Mouse (Mus musculus) forebrain, embryonic 11.5 days (tissue): Measurements from ENCODE around the gene Chmp5. TPM values are rescaled to one million over a fixed set of nuclear protein-coding genes. Genes with fewer than 3 reads are reported as not detected.

Experiments
- ATAC-seq: fragments of 200-750 bp; cut with Nextera tagmentation; replicated peaks from 2 replicates; pipeline ENCODE4 v1.8.0; 2017; ENCODE audit warnings: moderate TSS enrichment; ENCODE audit not compliant: low FRiP score
- DNase-seq: peaks from one replicate; pipeline ENCODE4 v3.0.0-alpha.2; 2017; ENCODE audit warnings: low spot score
- H3K27ac ChIP-seq: fragments of 300-500 bp; sonication (generic); 2 replicates; pipeline ENCODE4 v1.5.1; 2014; ENCODE audit warnings: low read depth, low read length
- H3K27me3 ChIP-seq: fragments of 300-500 bp; sonication (generic); 2 replicates; pipeline ENCODE4 v1.6.1; 2014; ENCODE audit warnings: mild to moderate bottlenecking, low read length, mixed read lengths; ENCODE audit not compliant: control insufficient read depth, insufficient read depth
- H3K36me3 ChIP-seq: fragments of 300-500 bp; sonication (generic); 2 replicates; pipeline ENCODE4 v1.6.1; 2014; ENCODE audit warnings: mild to moderate bottlenecking, low read length, moderate library complexity, mixed read lengths; ENCODE audit not compliant: control insufficient read depth, insufficient read depth
- H3K4me1 ChIP-seq: fragments of 300-500 bp; sonication (generic); replicated peaks from 2 replicates; pipeline ENCODE4 v1.6.1; 2014; ENCODE audit warnings: low read length, mixed read lengths; ENCODE audit not compliant: control insufficient read depth, insufficient read depth
- H3K4me2 ChIP-seq: fragments of 300-500 bp; sonication (generic); 2 replicates; pipeline ENCODE4 v1.6.1; 2014; ENCODE audit warnings: low read depth, mild to moderate bottlenecking, low read length, moderate library complexity, mixed read lengths; ENCODE audit not compliant: severe bottlenecking
- H3K4me3 ChIP-seq: fragments of 300-500 bp; sonication (generic); 2 replicates; pipeline ENCODE4 v1.5.1; 2014; ENCODE audit warnings: low read depth, low read length
- H3K9ac ChIP-seq: fragments of 300-500 bp; sonication (generic); 2 replicates; pipeline ENCODE4 v1.6.1; 2014; ENCODE audit warnings: low read length
- H3K9me3 ChIP-seq: fragments of 300-500 bp; sonication (generic); 2 replicates; pipeline ENCODE4 v1.6.1; 2016; ENCODE audit warnings: low read length, mixed read lengths; ENCODE audit not compliant: control insufficient read depth
- WGBS: fragments of 180-500 bp; shearing (Covaris S2); extraction: QIAGEN DNeasy Blood & Tissue Kit; methylation state at CpG from one replicate; pipeline ENCODE4 v1.1.7; 2014; 5-methylcytosine and 5-hydroxymethylcytosine counted together
- microRNA-seq: library from miRNA; unstranded; fragments of <30 nt; microRNA quantifications from one replicate; pipeline ENCODE4, GENCODE M21; 2016; ENCODE audit not compliant: insufficient number of aligned reads
- polyA plus RNA-seq: library from polyadenylated mRNA; unstranded; fragments of >200 nt; fragmentation: Nextera tagmentation; extraction: Ambion mirVana; gene quantifications from 2 replicates; pipeline ENCODE4 v1.2.1, GENCODE M21; 2014

The Chmp5 gene
- polyA plus RNA-seq, 1 experiment from 2014 or later = 134 TPM

DNA sequence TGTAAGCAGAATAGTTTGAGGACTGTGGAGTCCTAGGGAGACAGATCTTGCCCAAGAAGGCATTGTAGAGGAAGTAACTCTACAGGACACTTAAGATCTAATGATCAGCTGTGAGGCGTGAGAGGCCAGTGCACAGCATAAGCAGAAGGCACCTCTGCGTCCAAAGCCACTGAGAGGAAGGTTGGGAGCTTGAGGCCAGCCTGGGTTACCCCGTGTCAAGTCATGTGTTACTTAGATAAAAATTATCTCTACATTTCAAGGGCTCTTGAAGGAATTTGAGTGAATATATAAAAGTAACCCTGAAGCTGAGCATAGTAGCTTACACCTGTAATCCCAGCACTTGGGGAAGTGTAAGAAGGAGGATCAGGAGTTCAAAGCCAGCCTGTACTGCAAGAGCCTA lies 65.1 kb downstream of the Chmp5 start:
- H3K36me3 ChIP-seq = peaks cover 16% of the 10 kb centered on the region
- WGBS = 100% methylated on average over 3 of the region's 3 CpGs

More for the DNA sequence above, 65.1 kb downstream of the Chmp5 start:
- no peaks in the 10 kb centered on the region for H3K4me1 ChIP-seq
- no peak overlapping the region for H3K4me2 ChIP-seq
- H3K9ac ChIP-seq = no peak overlapping the region
- H3K27me3 ChIP-seq = no peaks in the 10 kb centered on the region
- no peaks in the 10 kb centered on the region for H3K9me3 ChIP-seq
- H3K4me3 ChIP-seq = no peak overlapping the region
- DNase-seq (no peak), ATAC-seq (no peak)
- no peak overlapping the region for H3K27ac ChIP-seq

Small RNA genes within 50 kb of the gene (microRNA-seq; reads per million reads assigned to microRNA genes)
- gene Mir3094 = 5.9 reads per million

Other genes starting within 250 kb of the Chmp5 start
- 35.1 and 36.6 TPM in 2 replicates for gene Aptx, start 245.2 kb upstream of the Chmp5 start, polyA plus RNA-seq
- gene Dnaja1, start 226.3 kb upstream of the Chmp5 start, polyA plus RNA-seq = 640 and 645 TPM in 2 replicates
- 185 and 191 TPM in 2 replicates for gene Smu1, start 190.5 kb upstream of the Chmp5 start, polyA plus RNA-seq
- 19.3 and 20.3 TPM in 2 replicates for gene B4galt1, start 94.4 kb upstream of the Chmp5 start, polyA plus RNA-seq
- gene Spink4, start 28.4 kb upstream of the Chmp5 start, polyA plus RNA-seq = not detected in 2 replicates
- 217 and 227 TPM in 2 replicates for gene Bag1, start 113 bp upstream of the Chmp5 start, polyA plus RNA-seq
- gene Nfx1, start 22.5 kb downstream of the Chmp5 start, polyA plus RNA-seq = 108 and 115 TPM in 2 replicates
- not detected in 2 replicates for gene Aqp7, start 99.7 kb downstream of the Chmp5 start, polyA plus RNA-seq
- 1.6 and 2.1 TPM in 2 replicates for gene Aqp3, start 149.8 kb downstream of the Chmp5 start, polyA plus RNA-seq
- 30.9 and 31.6 TPM in 2 replicates for gene Nol6, start 176.0 kb downstream of the Chmp5 start, polyA plus RNA-seq
- gene Ube2r2, start 187.3 kb downstream of the Chmp5 start, polyA plus RNA-seq = 97.3 and 105 TPM in 2 replicates